ENCODE assay signal across 20 mouse cellular contexts in genomic region chr5:92458726-92459125, GRCm38 (mm10). TPM values are rescaled to one million over a fixed set of nuclear protein-coding genes. Genes with fewer than 3 reads are reported as not detected.
DNase-seq lines count a peak whose midpoint lies in the region; ATAC-seq lines count a peak whose summit lies in the region.
"Had no signal": no experiment of that assay in that cellular context is flagged by ENCODE, and none has a peak within 500 bp of the region (broad histone marks: within the 10 kb centered on the region; RNA-seq: fewer than 3 reads in every experiment).

No protein-coding gene starts in this region.

- peaks cover 13% of the 10 kb centered on the region for H3K4me1 ChIP-seq in liver, embryonic 12.5 days
- H3K4me1 ChIP-seq in midbrain, embryonic 11.5 days (ENCODE audit: control insufficient read depth, insufficient read depth, low read length): no peaks in the 10 kb centered on the region
- H3K4me1 ChIP-seq: embryonic facial prominence, embryonic 10.5 days; forebrain, embryonic 13.5 days; hindbrain, embryonic 15.5 days had no signal

- WGBS in liver, embryonic 12.5 days (ENCODE audit: insufficient replicate concordance): 58% methylated on average over 5 of the region's 5 CpGs
- 23% methylated on average over 5 of the region's 5 CpGs for WGBS in midbrain, embryonic 11.5 days

- no peaks in the 10 kb centered on the region for H3K27me3 ChIP-seq in liver, embryonic 12.5 days (replicated peaks)
- no peaks in the 10 kb centered on the region for H3K27me3 ChIP-seq in midbrain, embryonic 11.5 days (ENCODE audit: control insufficient read depth, insufficient read depth, low read length)
- H3K27me3 ChIP-seq: forebrain, embryonic 13.5 days; heart, embryonic 12.5 days; hindbrain, embryonic 15.5 days had no signal

- ATAC-seq in liver, embryonic 12.5 days: no peak
- ATAC-seq in midbrain, embryonic 11.5 days (ENCODE audit: low FRiP score): no peak
- ATAC-seq: CD4-positive, CD25-positive, alpha-beta regulatory T cell, adult 4 months; forebrain, embryonic 13.5 days; forebrain, postnatal 0 days had no signal

- peaks cover 22% of the 10 kb centered on the region for H3K36me3 ChIP-seq in liver, embryonic 12.5 days
- peaks cover 9% of the 10 kb centered on the region; the same call in 1 of the 2 replicates for H3K36me3 ChIP-seq in midbrain, embryonic 11.5 days (ENCODE audit: control insufficient read depth, insufficient read depth, low read length)

- H3K9me3 ChIP-seq in liver, embryonic 12.5 days (replicated peaks): no peaks in the 10 kb centered on the region
- no peaks in the 10 kb centered on the region for H3K9me3 ChIP-seq in midbrain, embryonic 11.5 days (ENCODE audit: control insufficient read depth, low read length)
- H3K9me3 ChIP-seq: embryonic facial prominence, embryonic 10.5 days; forebrain, embryonic 13.5 days; G1E; heart, embryonic 12.5 days; hindbrain, embryonic 15.5 days had no signal

- DNase-seq in adrenal gland, adult 2 months: peak; percentile 36
- no peak for DNase-seq in adrenal gland, adult 8-10 months
- DNase-seq in heart, adult 11 months: peak; percentile 64
- DNase-seq in heart, postnatal 4 days: no peak
- DNase-seq in liver: peak; percentile 29
- no peak for DNase-seq in thymus, adult 18-20 months
- no peak for DNase-seq in midbrain, embryonic 11.5 days (ENCODE audit: low spot score, missing footprints)
- DNase-seq: B cell, adult 2 months; cerebellum, adult 11-12 months; cerebellum, adult 9-10 months; cerebellum, postnatal 25 days; forebrain, postnatal 0 days; gastrocnemius, postnatal 14 days had no signal

- H3K9ac ChIP-seq in liver, embryonic 12.5 days: no peak overlapping the region
- no peak overlapping the region for H3K9ac ChIP-seq in midbrain, embryonic 11.5 days (ENCODE audit: low read length)
- H3K9ac ChIP-seq: forebrain, embryonic 13.5 days; forebrain, postnatal 0 days; heart, embryonic 12.5 days; hindbrain, embryonic 15.5 days had no signal

- H3K4me3 ChIP-seq in liver, embryonic 12.5 days: no peak overlapping the region
- H3K4me3 ChIP-seq in midbrain, embryonic 11.5 days (ENCODE audit: low read depth, low read length): no peak overlapping the region
- H3K4me3 ChIP-seq: embryonic facial prominence, embryonic 10.5 days; forebrain, embryonic 13.5 days; heart, embryonic 12.5 days; hindbrain, embryonic 15.5 days had no signal

- no peak overlapping the region for H3K4me2 ChIP-seq in liver, embryonic 12.5 days
- no peak overlapping the region for H3K4me2 ChIP-seq in midbrain, embryonic 11.5 days
- H3K4me2 ChIP-seq: forebrain, embryonic 13.5 days; heart, embryonic 12.5 days; hindbrain, embryonic 15.5 days had no signal

- no peak overlapping the region for H3K27ac ChIP-seq in liver, embryonic 12.5 days
- H3K27ac ChIP-seq in midbrain, embryonic 11.5 days (ENCODE audit: low read depth, low read length): no peak overlapping the region
- H3K27ac ChIP-seq: embryonic facial prominence, embryonic 10.5 days; forebrain, embryonic 13.5 days; hindbrain, embryonic 15.5 days had no signal

RNA-seq across cellular contexts. Expression of gene Nup54, which starts 23.7 kb away (rescaled TPM):
- total RNA-seq in adrenal gland, adult 2 months (2021): 10 to 100 TPM; 27.3 to 29.3 TPM
- polyA plus RNA-seq in adrenal gland, adult 2 months (2012; rRNA removed): 4.5 and 7.0 TPM in 2 replicates
- total RNA-seq in adrenal gland, adult 8-10 months (2022): 10 to 100 TPM; 23.5 to 36.6 (median 26.6) TPM
- 10 to 100 TPM; 29.0 to 29.2 TPM for total RNA-seq in heart, postnatal 4 days (2021)
- 49.0 and 49.2 TPM in 2 replicates for polyA plus RNA-seq in liver, embryonic 12.5 days (2016; fragmentation: Nextera tagmentation; extraction: Ambion mirVana)
- polyA plus RNA-seq in midbrain, embryonic 11.5 days (2014; fragmentation: Nextera tagmentation; extraction: Ambion mirVana): 65.6 and 67.1 TPM in 2 replicates

RNA-seq across cellular contexts. Expression of gene Scarb2, which starts 47.9 kb away (rescaled TPM):
- total RNA-seq in adrenal gland, adult 2 months (2021): 10 to 100 TPM; 58.7 to 79.0 TPM
- polyA plus RNA-seq in adrenal gland, adult 2 months (2012; rRNA removed): 18.1 and 19.6 TPM in 2 replicates
- total RNA-seq in adrenal gland, adult 8-10 months (2022): 10 to 100 TPM; 66.0 to 88.0 (median 76.6) TPM
- total RNA-seq in heart, postnatal 4 days (2021): 10 to 100 TPM; 83.8 to 88.7 TPM
- polyA plus RNA-seq in liver, embryonic 12.5 days (2016; fragmentation: Nextera tagmentation; extraction: Ambion mirVana): 4.2 and 4.3 TPM in 2 replicates
- polyA plus RNA-seq in midbrain, embryonic 11.5 days (2014; fragmentation: Nextera tagmentation; extraction: Ambion mirVana): 11.0 and 11.2 TPM in 2 replicates

Comparison
In these comparisons a context has a peak if more than half of its experiments do, and no peak if none do; other contexts are left out.
1. DNase-seq: peak in adrenal gland, adult 2 months (single experiment), heart, adult 11 months (single experiment) and liver (single experiment); none in adrenal gland, adult 8-10 months (single experiment), heart, postnatal 4 days (single experiment), thymus, adult 18-20 months (0 of 2) and midbrain, embryonic 11.5 days (single experiment).